Comparison of ENCODE assay signal across 8 mouse cellular contexts in genomic region chr1:184395215-184395614, GRCm38 (mm10).
A peak's percentile ranks its signal among the peaks of the same experiment; 100 is the strongest.
DNase-seq lines count a peak whose midpoint lies in the region; ATAC-seq lines count a peak whose summit lies in the region.

No protein-coding gene starts in this region.

- no peaks in the 10 kb centered on the region for H3K4me1 ChIP-seq in hindbrain, embryonic 11.5 days (replicated peaks; ENCODE audit: control insufficient read depth, insufficient read depth, low read length)
- no peaks in the 10 kb centered on the region for H3K4me1 ChIP-seq in hindbrain, embryonic 12.5 days
- H3K4me1 ChIP-seq in embryonic facial prominence, embryonic 15.5 days = peaks cover 6% of the 10 kb centered on the region; the same call in 1 of the 2 replicates

- H3K9ac ChIP-seq in hindbrain, embryonic 11.5 days (ENCODE audit: low read depth, low read length) = no peak overlapping the region
- H3K9ac ChIP-seq in hindbrain, embryonic 12.5 days = no peak overlapping the region
- H3K9ac ChIP-seq in embryonic facial prominence, embryonic 15.5 days = no peak overlapping the region

- H3K9me3 ChIP-seq in hindbrain, embryonic 11.5 days (ENCODE audit: control insufficient read depth, low read length) = no peaks in the 10 kb centered on the region
- no peaks in the 10 kb centered on the region for H3K9me3 ChIP-seq in hindbrain, embryonic 12.5 days (replicated peaks)
- H3K9me3 ChIP-seq in embryonic facial prominence, embryonic 15.5 days (replicated peaks) = no peaks in the 10 kb centered on the region

- 56% methylated on average over 15 of the region's 15 CpGs for WGBS in hindbrain, embryonic 11.5 days
- 57% methylated on average over 15 of the region's 15 CpGs for WGBS in hindbrain, embryonic 12.5 days
- WGBS in embryonic facial prominence, embryonic 15.5 days = 52% methylated on average over 15 of the region's 15 CpGs

- no peak overlapping the region for H3K4me2 ChIP-seq in hindbrain, embryonic 11.5 days (replicated peaks; ENCODE audit: low read depth, low read length)
- H3K4me2 ChIP-seq in hindbrain, embryonic 12.5 days (replicated peaks) = no peak overlapping the region
- H3K4me2 ChIP-seq in embryonic facial prominence, embryonic 15.5 days (replicated peaks) = 0 out of 2 replicates have a peak overlapping the region, but pooled peaks have one; percentile 8

- peak; percentile 61 for DNase-seq in hindbrain, embryonic 11.5 days (ENCODE audit: low spot score)
- peak; percentile 75 for DNase-seq in adrenal gland, postnatal 14 days
- peak; percentile 61 for DNase-seq in layer of hippocampus, postnatal 10 days (ENCODE audit: low spot score in 2 of 2)
- DNase-seq in mesoderm, embryonic 11.5 days (ENCODE audit: low read depth, low spot score) = peak; percentile 55
- DNase-seq in thymus, adult 18-20 months = peak; percentile 19 to 23

- ATAC-seq in hindbrain, embryonic 11.5 days (ENCODE audit: low FRiP score) = no peak
- no peak for ATAC-seq in hindbrain, embryonic 12.5 days (ENCODE audit: low FRiP score)
- ATAC-seq in embryonic facial prominence, embryonic 15.5 days (ENCODE audit: insufficient number of reproducible peaks, low FRiP score, low TSS enrichment, low read depth) = no peak
- peak; percentile 68 to 78 for ATAC-seq in hematopoietic stem cell, adult 5-6 weeks (replicated peaks in 1 of 2; ENCODE audit: insufficient read depth in 1 of 2, low FRiP score in 2 of 2, low TSS enrichment in 1 of 2, low read depth in 1 of 2, poor library complexity in 2 of 2, severe bottlenecking in 2 of 2)

- H3K27me3 ChIP-seq in hindbrain, embryonic 11.5 days (ENCODE audit: control insufficient read depth, insufficient read depth, low read length) = no peaks in the 10 kb centered on the region
- no peaks in the 10 kb centered on the region for H3K27me3 ChIP-seq in hindbrain, embryonic 12.5 days
- no peaks in the 10 kb centered on the region for H3K27me3 ChIP-seq in embryonic facial prominence, embryonic 15.5 days

- no peaks in the 10 kb centered on the region for H3K36me3 ChIP-seq in hindbrain, embryonic 11.5 days (ENCODE audit: control insufficient read depth, insufficient read depth, low read length)
- no peaks in the 10 kb centered on the region for H3K36me3 ChIP-seq in hindbrain, embryonic 12.5 days
- no peaks in the 10 kb centered on the region for H3K36me3 ChIP-seq in embryonic facial prominence, embryonic 15.5 days

- no peak overlapping the region for H3K27ac ChIP-seq in hindbrain, embryonic 11.5 days (ENCODE audit: low read depth, low read length)
- no peak overlapping the region for H3K27ac ChIP-seq in hindbrain, embryonic 12.5 days
- H3K27ac ChIP-seq in embryonic facial prominence, embryonic 15.5 days (replicated peaks) = no peak overlapping the region

- no peak overlapping the region for H3K4me3 ChIP-seq in hindbrain, embryonic 11.5 days (ENCODE audit: low read depth, low read length)
- H3K4me3 ChIP-seq in hindbrain, embryonic 12.5 days = no peak overlapping the region
- H3K4me3 ChIP-seq in embryonic facial prominence, embryonic 15.5 days (replicated peaks) = no peak overlapping the region

Comparison
In these comparisons a context has a peak if more than half of its experiments do, and no peak if none do; other contexts are left out.
1. ATAC-seq: peak in hematopoietic stem cell, adult 5-6 weeks (2 of 2); none in hindbrain, embryonic 11.5 days (single experiment), hindbrain, embryonic 12.5 days (single experiment) and embryonic facial prominence, embryonic 15.5 days (single experiment).
2. DNase-seq: peak in every context shown above with its lines; median percentile 75 in adrenal gland, postnatal 14 days; 61 in hindbrain, embryonic 11.5 days; 61 in layer of hippocampus, postnatal 10 days; 55 in mesoderm, embryonic 11.5 days; 21 in thymus, adult 18-20 months.